Mouse (Mus musculus) neutrophil, adult 59 days (primary cell): ENCODE results near the gene Scarb1. TPM values are rescaled to one million over a fixed set of nuclear protein-coding genes. Genes with fewer than 3 reads are reported as not detected.

Experiments used
- total RNA-seq, 2 experiments: library from RNA; stranded (reverse); gene quantifications; 1 replicate in 1 of 2; 2 replicates in 1 of 2; pipeline ENCODE4 v1.2.4; 2023

Gene Scarb1
- total RNA-seq, result 10 to 100 TPM; 55.4 to 67.3 TPM

GRCm38 (mm10) chr5:125340547-125341262 is at the start of gene Scarb1:
TSS of gene Scarb1 (minus strand) at chr5:125341094.

GRCm38 (mm10) chr5:125389579-125390441 is 48.9 kb upstream of the Scarb1 start, which contains the start of gene Ubc:
TSS of gene Ubc (minus strand) at chr5:125390202.

GRCm38 (mm10) chr5:125389131-125389578 is 48.3 kb upstream of the Scarb1 start, which contains the start of gene Gm10382:
TSS of gene Gm10382 (plus strand) at chr5:125389322.

Other genes with a start within 250 kb of the Scarb1 start
- gene Ncor2, start 161.9 kb downstream of the Scarb1 start, total RNA-seq, result 100 to 1,000 TPM in 1 of 2 experiments, 10 to 100 TPM in 1; 78.6 to 116 TPM
- gene Gm10382, start 48.2 kb upstream of the Scarb1 start, total RNA-seq, result 1 to 10 TPM in 1 of 2 experiments, under 1 TPM in 1; 0.67 to 1.0 TPM
- gene Ubc, start 49.1 kb upstream of the Scarb1 start, total RNA-seq, result 1,000 to 10,000 TPM; 1,951 to 2,090 TPM
- 10 to 100 TPM in 1 of 2 experiments, 1 to 10 TPM in 1; 7.6 to 12.1 TPM for gene Dhx37, start 93.0 kb upstream of the Scarb1 start, total RNA-seq
- gene Bri3bp, start 100.5 kb upstream of the Scarb1 start, total RNA-seq, result 10 to 100 TPM; 22.1 to 25.1 TPM
- 10 to 100 TPM; 44.5 to 47.1 TPM for gene Aacs, start 134.7 kb upstream of the Scarb1 start, total RNA-seq
- gene Tmem132b, start 190.7 kb upstream of the Scarb1 start, total RNA-seq, result 1 to 10 TPM in 1 of 2 experiments, under 1 TPM in 1; 0.60 to 1.0 TPM